Mouse (Mus musculus): Measurements from ENCODE around the gene Vmn1r165. TPM values are rescaled to one million over a fixed set of nuclear protein-coding genes. Genes with fewer than 3 reads are reported as not detected.
"Not testable (repeated sequence)": the region's sequence is repeated elsewhere in the genome, so short reads cannot be mapped to it uniquely, and the experiment has no call there.

The Vmn1r165 gene
- not detected in 2 replicates for polyA plus RNA-seq (2012; rRNA removed)

DNA sequence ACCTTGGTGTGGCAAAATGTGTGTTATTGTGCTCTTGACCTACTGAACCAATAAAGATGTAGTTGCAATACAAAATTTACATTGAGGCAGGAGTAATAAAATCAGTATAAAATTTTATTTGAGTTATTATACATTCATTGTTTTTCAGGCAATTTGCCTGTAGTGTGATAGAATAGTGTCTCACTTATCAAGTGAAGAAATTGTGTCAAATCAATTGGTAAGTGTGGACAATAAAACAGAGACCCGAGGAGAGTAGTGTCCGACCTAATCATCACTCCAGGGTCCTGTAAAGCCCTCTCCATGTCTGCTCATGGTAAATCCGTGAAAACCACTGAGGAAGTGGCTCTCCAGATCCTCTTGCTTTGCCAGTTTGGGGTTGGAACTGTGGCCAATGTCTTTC is at the start of gene Vmn1r165:
Vmn1r165 (plus strand) TSS at position 301 of the 400 bp plus-strand sequence.
- H3K27me3 ChIP-seq (ENCODE audit: control insufficient read depth, insufficient read depth, low read length); H3K4me3 ChIP-seq (replicated peaks; ENCODE audit: insufficient read depth, low read depth, low read length); H3K4me1 ChIP-seq (ENCODE audit: control insufficient read depth, insufficient read depth, low read length); H3K27ac ChIP-seq (ENCODE audit: insufficient read depth, low read length); DNase-seq: not testable (repeated sequence)
- no CpG with 5 or more reads among the region's 3 CpGs for WGBS

DNA sequence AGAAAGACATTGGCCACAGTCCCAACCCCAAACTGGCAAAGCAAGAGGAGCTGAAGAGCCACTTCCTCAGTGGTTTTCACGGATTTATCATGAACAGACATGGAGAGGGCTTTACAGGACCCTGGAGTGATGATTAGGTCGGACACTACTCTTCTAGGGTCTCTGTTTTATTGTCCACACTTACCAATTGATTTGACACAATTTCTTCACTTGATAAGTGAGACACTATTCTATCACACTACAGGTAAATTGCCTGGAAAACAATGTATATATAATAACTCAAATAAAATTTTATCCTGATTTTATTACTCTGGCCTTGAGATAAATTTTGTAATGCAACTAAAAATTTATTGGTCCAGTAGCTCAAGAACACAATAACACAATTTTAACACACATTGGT is 34.5 kb downstream of the Vmn1r165 start, which contains the start of gene Vmn1r166:
Vmn1r166 (minus strand) TSS at position 101 of the 400 bp plus-strand sequence.
- WGBS = no CpG with 5 or more reads among the region's 2 CpGs
- not testable (repeated sequence) for H3K27ac ChIP-seq (ENCODE audit: insufficient read depth, low read length); H3K27me3 ChIP-seq (ENCODE audit: control insufficient read depth, insufficient read depth, low read length); DNase-seq; H3K4me1 ChIP-seq (ENCODE audit: control insufficient read depth, insufficient read depth, low read length); H3K4me3 ChIP-seq (replicated peaks; ENCODE audit: insufficient read depth, low read depth, low read length)

Other genes starting within 250 kb of the Vmn1r165 start
- not detected in 2 replicates for gene Gm4214, start 232.7 kb upstream of the Vmn1r165 start, polyA plus RNA-seq (2012; rRNA removed)
- not detected in 2 replicates for gene Gm4216, start 197.4 kb upstream of the Vmn1r165 start, polyA plus RNA-seq (2012; rRNA removed)
- not detected in 2 replicates for gene Vmn1r163, start 161.8 kb upstream of the Vmn1r165 start, polyA plus RNA-seq (2012; rRNA removed)
- gene Gm8720, start 149.9 kb upstream of the Vmn1r165 start, polyA plus RNA-seq (2012; rRNA removed) = not detected in 2 replicates
- gene Gm10662, start 72.9 kb upstream of the Vmn1r165 start, polyA plus RNA-seq (2012; rRNA removed) = not detected in 2 replicates
- not detected in 2 replicates for gene Vmn1r166, start 34.4 kb downstream of the Vmn1r165 start, polyA plus RNA-seq (2012; rRNA removed)
- not detected in 2 replicates for gene Gm6902, start 61.6 kb downstream of the Vmn1r165 start, polyA plus RNA-seq (2012; rRNA removed)
- not detected in 2 replicates for gene Nlrp4e, start 83.9 kb downstream of the Vmn1r165 start, polyA plus RNA-seq (2012; rRNA removed)
- gene Nlrp5, start 168.6 kb downstream of the Vmn1r165 start, polyA plus RNA-seq (2012; rRNA removed) = not detected in 2 replicates

All from cerebellum, adult 2 months (tissue).